Mouse (Mus musculus) small intestine, adult 2 months (tissue): ENCODE data around the gene Fbxw7.

Source experiments
- CTCF ChIP-seq: fragments of 200-500 bp; IDR thresholded peaks from 2 replicates; pipeline ENCODE4 v1.5.1; 2012; ENCODE audit warnings: low read depth, mild to moderate bottlenecking, control low read depth, inconsistent platforms, low read length, moderate library complexity, mixed read lengths; ENCODE audit not compliant: insufficient replicate concordance, insufficient read length; ENCODE audit errors: extremely low read depth
- POLR2A ChIP-seq: fragments of 200-500 bp; IDR thresholded peaks from 2 replicates; pipeline ENCODE4 v1.6.1; 2012; ENCODE audit warnings: low read depth, mild to moderate bottlenecking, control low read depth, inconsistent platforms, low read length, moderate library complexity

GRCm38 (mm10) chr3:84937360-84938355 is 122.6 kb downstream of the Fbxw7 start:
- TF ChIP-seq CTCF, result no peak
- no peak for TF ChIP-seq POLR2A
